Mouse (Mus musculus): ENCODE measurements around the gene Klhdc7a. TPM values are rescaled to one million over a fixed set of nuclear protein-coding genes. Genes with fewer than 3 reads are reported as not detected.

The Klhdc7a gene
- polyA plus RNA-seq (2016; fragmentation: Nextera tagmentation; extraction: Ambion mirVana), result 0.41 and 0.47 TPM in 2 replicates

DNA sequence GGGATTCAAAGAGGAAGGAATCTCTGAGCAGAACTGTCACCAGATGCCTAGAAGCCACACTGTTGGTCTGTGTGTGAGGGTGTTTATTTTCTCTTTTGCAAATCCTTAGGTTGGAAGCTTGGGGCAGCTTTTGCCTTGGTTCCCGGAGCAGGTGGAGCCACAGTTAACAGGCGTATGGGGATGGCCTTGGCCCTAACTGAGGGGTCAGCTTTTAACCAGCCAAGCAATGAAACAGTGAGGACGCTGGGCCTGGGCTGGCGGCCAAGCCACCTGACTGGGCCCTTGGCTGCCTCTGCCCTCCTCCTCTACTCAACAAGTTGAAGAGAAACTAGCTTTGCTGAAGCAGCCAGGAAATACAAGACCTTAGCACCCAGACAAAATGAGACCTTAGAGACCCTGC, at the start of gene Klhdc7a:
Klhdc7a (minus strand) TSS at position 105 of the 400 bp plus-strand sequence.
- H3K9me3 ChIP-seq, result no peaks in the 10 kb centered on the region
- H3K36me3 ChIP-seq, result no peaks in the 10 kb centered on the region
- WGBS, result 42% methylated on average over 4 of the region's 4 CpGs
- H3K27me3 ChIP-seq (ENCODE audit: insufficient read depth, poor library complexity, severe bottlenecking), result peaks cover 23% of the 10 kb centered on the region
- no peak for DNase-seq (ENCODE audit: low spot score)
- H3K4me3 ChIP-seq, result no peak within 1 kb of the TSS
- H3K4me1 ChIP-seq (replicated peaks), result peaks cover 44% of the 10 kb centered on the region
- peak within 1 kb of the TSS; percentile 71 for H3K27ac ChIP-seq

DNA sequence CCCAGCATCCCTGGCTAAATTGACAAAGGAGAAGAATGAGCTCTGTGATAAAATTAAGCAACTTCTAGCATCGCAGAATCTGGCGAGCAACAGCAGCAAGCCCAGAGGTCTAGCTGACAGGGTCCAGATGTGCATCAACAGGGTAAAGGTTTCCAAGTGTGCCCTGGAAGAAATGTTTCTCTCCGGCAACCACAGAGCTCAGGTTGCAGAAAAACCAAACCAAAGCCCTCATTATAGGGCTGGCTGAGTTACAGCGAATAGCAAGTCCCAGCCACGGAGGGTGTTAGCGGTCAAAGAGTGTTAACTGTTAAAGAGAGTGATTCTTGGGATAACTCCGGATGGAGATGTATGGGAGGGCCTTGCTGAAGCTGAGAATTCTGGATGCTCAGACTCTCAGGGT, 48.1 kb upstream of the Klhdc7a start:
- Histone ChIP-seq H3K4me1 (replicated peaks) (peaks cover 11% of the 10 kb centered on the region), H3K27ac (no peak overlapping the region), H3K9me3 (no peaks in the 10 kb centered on the region), H3K36me3 (no peaks in the 10 kb centered on the region), H3K4me3 (no peak overlapping the region), H3K27me3 (ENCODE audit: insufficient read depth, poor library complexity, severe bottlenecking) (peaks cover 11% of the 10 kb centered on the region)
- no peak for DNase-seq (ENCODE audit: low spot score)
- 65% methylated on average over 7 of the region's 7 CpGs for WGBS

DNA sequence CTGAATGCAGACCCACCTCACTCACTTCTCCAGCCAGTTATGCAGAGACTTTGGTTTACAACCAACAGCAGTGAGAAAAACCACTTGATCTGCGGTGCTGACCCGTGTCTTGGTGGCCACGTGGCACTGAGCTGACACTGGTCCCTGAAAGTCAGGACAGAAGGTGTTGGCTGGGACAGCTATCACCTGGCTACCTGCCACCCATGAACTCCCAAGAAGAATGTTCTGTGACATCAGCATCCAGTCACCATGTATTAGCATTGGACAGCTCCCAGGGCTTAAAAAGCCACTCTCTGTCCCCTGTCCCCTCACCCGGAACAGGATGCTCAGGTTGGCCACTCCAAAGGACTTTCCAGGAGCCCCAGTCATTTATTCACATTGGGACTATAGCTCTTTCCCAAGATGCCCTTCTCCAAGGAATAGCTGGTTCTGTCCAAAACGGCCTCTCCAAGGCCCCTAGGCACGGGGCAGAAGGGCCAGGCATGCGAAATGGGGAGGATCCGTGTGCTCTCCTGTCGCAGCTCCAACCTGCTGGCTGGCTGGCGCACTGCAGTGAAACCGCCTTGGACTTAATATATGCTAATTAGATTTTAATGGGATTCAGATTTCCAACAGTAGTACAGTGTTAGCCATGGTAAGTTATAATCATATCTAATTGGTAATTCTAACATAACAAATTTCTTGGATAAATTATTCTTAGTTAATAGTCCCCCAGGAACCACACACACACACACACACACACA, 43.1 kb upstream of the Klhdc7a start:
- 69% methylated on average over 11 of the region's 11 CpGs for WGBS
- H3K36me3 ChIP-seq, result no peaks in the 10 kb centered on the region
- H3K27ac ChIP-seq, result no peak overlapping the region
- H3K4me3 ChIP-seq, result no peak overlapping the region
- H3K4me1 ChIP-seq (replicated peaks), result peaks cover 24% of the 10 kb centered on the region
- DNase-seq (ENCODE audit: low spot score), result peak; percentile 23
- peaks cover 13% of the 10 kb centered on the region for H3K27me3 ChIP-seq (ENCODE audit: insufficient read depth, poor library complexity, severe bottlenecking)
- no peaks in the 10 kb centered on the region for H3K9me3 ChIP-seq

- no peaks in the 10 kb centered on the region for H3K9me3 ChIP-seq
- peaks cover 44% of the 10 kb centered on the region for H3K4me1 ChIP-seq (replicated peaks)
- H3K36me3 ChIP-seq, result no peaks in the 10 kb centered on the region
- H3K27me3 ChIP-seq (ENCODE audit: insufficient read depth, poor library complexity, severe bottlenecking), result peaks cover 61% of the 10 kb centered on the region
- 23% methylated on average over 5 of the region's 5 CpGs for WGBS
- peak overlapping the region; percentile 45 for H3K4me3 ChIP-seq
- peak overlapping the region; percentile 60 for H3K27ac ChIP-seq
- no peak for DNase-seq (ENCODE audit: low spot score)
These were observed 37.1 kb upstream of the Klhdc7a start for GRCm38 (mm10) chr4:140004932-140005331.

DNA sequence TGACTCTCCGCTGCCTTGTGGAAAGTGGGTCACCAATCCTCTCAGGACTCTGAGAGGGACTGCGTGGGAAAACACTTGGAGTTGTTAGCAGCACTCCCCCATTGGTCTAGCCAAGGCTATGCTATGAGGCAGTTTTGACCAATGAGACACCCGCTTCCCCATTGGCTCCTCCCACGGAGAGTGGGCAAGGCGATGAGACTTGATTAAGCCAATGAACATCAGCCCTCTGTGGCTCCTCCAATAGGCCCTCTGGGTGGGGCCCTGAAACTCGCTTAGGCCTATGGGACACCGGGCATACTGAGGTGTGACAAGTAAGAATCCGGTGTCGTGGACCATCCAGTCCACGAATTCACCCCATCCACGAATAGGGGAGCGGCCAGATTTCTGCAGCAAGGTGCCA, 36.3 kb upstream of the Klhdc7a start:
- peaks cover 50% of the 10 kb centered on the region for H3K4me1 ChIP-seq (replicated peaks)
- H3K27ac ChIP-seq, result peak overlapping the region; percentile 60
- no peaks in the 10 kb centered on the region for H3K36me3 ChIP-seq
- peak overlapping the region; percentile 45 for H3K4me3 ChIP-seq
- WGBS, result 14% methylated on average over 12 of the region's 12 CpGs
- no peaks in the 10 kb centered on the region for H3K9me3 ChIP-seq
- peaks cover 58% of the 10 kb centered on the region for H3K27me3 ChIP-seq (ENCODE audit: insufficient read depth, poor library complexity, severe bottlenecking)
- DNase-seq (ENCODE audit: low spot score), result peak; percentile 59

DNA sequence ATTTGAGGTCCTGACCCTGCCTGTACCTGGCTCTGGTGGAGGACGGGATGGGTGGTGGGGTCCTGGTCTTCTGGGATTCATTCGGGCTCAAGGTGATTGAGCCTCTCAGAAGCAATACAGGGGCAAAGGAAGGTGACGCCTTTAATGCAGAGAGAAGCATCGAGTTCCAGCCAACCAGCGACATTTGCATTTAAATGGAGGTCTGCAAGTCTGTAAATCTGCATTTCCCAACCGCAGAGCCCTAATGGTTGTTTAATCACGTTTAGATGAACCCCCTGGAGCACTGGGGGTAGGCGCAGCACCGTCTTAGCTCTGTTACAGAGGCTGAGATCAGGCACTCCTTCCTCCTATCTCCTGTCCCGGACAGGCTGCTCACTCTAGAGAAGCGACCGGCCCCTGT, 34.2 kb upstream of the Klhdc7a start:
- Histone ChIP-seq H3K4me1 (replicated peaks) (peaks cover 55% of the 10 kb centered on the region), H3K27me3 (ENCODE audit: insufficient read depth, poor library complexity, severe bottlenecking) (peaks cover 58% of the 10 kb centered on the region), H3K27ac (peak overlapping the region; percentile 29; the same call in 1 of the 2 replicates), H3K9me3 (peaks cover 6% of the 10 kb centered on the region; the same call in 1 of the 2 replicates), H3K4me3 (no peak overlapping the region), H3K36me3 (no peaks in the 10 kb centered on the region)
- 10% methylated on average over 12 of the region's 12 CpGs for WGBS
- no peak for DNase-seq (ENCODE audit: low spot score)

GRCm38 (mm10) chr4:140000911-140001310, 33.1 kb upstream of the Klhdc7a start:
- H3K4me3 ChIP-seq, result no peak overlapping the region
- no peaks in the 10 kb centered on the region for H3K36me3 ChIP-seq
- no peak for DNase-seq (ENCODE audit: low spot score)
- peaks cover 6% of the 10 kb centered on the region; the same call in 1 of the 2 replicates for H3K9me3 ChIP-seq
- 75% methylated on average over 5 of the region's 5 CpGs for WGBS
- peaks cover 45% of the 10 kb centered on the region for H3K4me1 ChIP-seq (replicated peaks)
- peaks cover 58% of the 10 kb centered on the region for H3K27me3 ChIP-seq (ENCODE audit: insufficient read depth, poor library complexity, severe bottlenecking)
- H3K27ac ChIP-seq, result no peak overlapping the region

DNA sequence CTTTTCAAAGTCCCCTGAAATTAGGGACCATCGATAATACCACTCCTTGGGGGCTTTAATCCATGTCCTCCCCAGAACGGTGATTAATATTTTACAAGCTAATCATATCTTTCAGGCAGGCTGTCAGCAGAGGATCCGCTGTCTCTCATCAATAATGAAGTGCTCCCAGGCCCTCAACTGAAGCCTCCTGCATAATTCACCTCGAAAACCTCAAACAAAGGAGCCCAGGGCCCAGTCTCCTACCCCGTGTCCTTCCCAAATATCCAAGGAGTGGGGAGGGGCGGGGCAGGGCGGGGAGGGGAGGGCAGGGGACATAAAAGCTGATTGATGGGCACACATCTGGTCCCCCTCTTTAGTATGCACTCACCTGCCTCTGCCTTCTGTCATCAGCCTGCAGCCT, 31.2 kb upstream of the Klhdc7a start:
- Histone ChIP-seq H3K27me3 (ENCODE audit: insufficient read depth, poor library complexity, severe bottlenecking) (peaks cover 45% of the 10 kb centered on the region), H3K27ac (peak overlapping the region; percentile 57; the same call in 1 of the 2 replicates), H3K4me1 (replicated peaks) (peaks cover 47% of the 10 kb centered on the region), H3K36me3 (no peaks in the 10 kb centered on the region), H3K9me3 (peaks cover 6% of the 10 kb centered on the region; the same call in 1 of the 2 replicates), H3K4me3 (no peak overlapping the region)
- DNase-seq (ENCODE audit: low spot score), result no peak
- WGBS, result 39% methylated on average over 7 of the region's 7 CpGs

DNA sequence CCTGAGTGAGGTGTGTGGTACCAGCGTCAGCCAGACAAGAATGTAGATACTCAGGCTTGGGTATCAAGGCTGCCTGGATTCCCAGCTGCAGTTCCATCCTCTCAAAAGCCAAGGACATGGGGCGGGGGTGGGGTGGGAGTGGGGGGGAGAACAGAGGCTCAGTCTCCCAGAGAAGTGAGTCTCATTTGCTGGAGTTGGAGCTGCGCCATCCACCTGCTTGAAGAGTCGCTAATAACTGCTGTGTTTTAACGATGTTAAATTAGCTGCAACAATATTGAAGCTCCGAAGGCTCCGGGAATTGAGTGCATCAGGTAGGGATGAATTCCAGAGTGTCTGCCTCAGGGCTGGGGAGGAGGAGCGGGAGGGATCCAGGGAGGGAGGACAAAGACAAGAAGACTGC, 27.8 kb upstream of the Klhdc7a start:
- no peak for DNase-seq (ENCODE audit: low spot score)
- Histone ChIP-seq H3K36me3 (no peaks in the 10 kb centered on the region), H3K4me1 (replicated peaks) (peaks cover 49% of the 10 kb centered on the region), H3K9me3 (peaks cover 6% of the 10 kb centered on the region; the same call in 1 of the 2 replicates), H3K27me3 (ENCODE audit: insufficient read depth, poor library complexity, severe bottlenecking) (0 out of 2 replicates have a peak, but pooled peaks cover 11% of the 10 kb centered on the region), H3K4me3 (no peak overlapping the region), H3K27ac (peak overlapping the region; percentile 45)
- 68% methylated on average over 8 of the region's 8 CpGs for WGBS

- peak; percentile 66 for DNase-seq (ENCODE audit: low spot score)
- H3K27me3 ChIP-seq (ENCODE audit: insufficient read depth, poor library complexity, severe bottlenecking), result peaks cover 5% of the 10 kb centered on the region
- 10% methylated on average over 13 of the region's 16 CpGs for WGBS
These were observed 25.4 kb upstream of the Klhdc7a start for GRCm38 (mm10) chr4:139993111-139993755.

DNA sequence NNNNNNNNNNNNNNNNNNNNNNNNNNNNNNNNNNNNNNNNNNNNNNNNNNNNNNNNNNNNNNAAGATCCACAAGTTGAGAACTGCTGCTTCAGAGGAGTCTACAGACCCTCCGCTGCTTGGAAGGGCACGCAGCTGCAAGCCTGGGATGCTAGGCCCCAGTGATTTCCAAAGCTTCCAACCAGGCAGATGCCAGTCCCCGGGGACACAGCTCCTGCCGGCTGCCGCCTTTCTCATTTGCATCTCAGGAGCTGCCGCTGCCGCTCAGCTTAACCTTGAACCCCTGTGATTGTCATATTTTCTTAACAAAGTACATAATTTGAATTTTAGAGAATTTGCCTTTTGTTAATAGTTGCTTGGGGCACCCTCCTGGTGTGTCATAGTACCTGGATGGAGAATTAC, 19.1 kb upstream of the Klhdc7a start:
- Histone ChIP-seq H3K27ac (peak overlapping the region; percentile 67; the same call in 1 of the 2 replicates), H3K4me3 (no peak overlapping the region), H3K4me1 (replicated peaks) (peaks cover 29% of the 10 kb centered on the region), H3K27me3 (ENCODE audit: insufficient read depth, poor library complexity, severe bottlenecking) (peaks cover 12% of the 10 kb centered on the region), H3K9me3 (no peaks in the 10 kb centered on the region), H3K36me3 (no peaks in the 10 kb centered on the region)
- WGBS, result 14% methylated on average over 7 of the region's 7 CpGs
- peak; percentile 35 for DNase-seq (ENCODE audit: low spot score)

More at GRCm38 (mm10) chr4:139993111-139993755, 25.4 kb upstream of the Klhdc7a start:
- Histone ChIP-seq H3K36me3 (no peaks in the 10 kb centered on the region), H3K9me3 (peaks cover 5% of the 10 kb centered on the region; the same call in 1 of the 2 replicates), H3K4me3 (peak overlapping the region; percentile 26; the same call in 1 of the 2 replicates), H3K4me1 (replicated peaks) (peaks cover 38% of the 10 kb centered on the region), H3K27ac (peak overlapping the region; percentile 90)

DNA sequence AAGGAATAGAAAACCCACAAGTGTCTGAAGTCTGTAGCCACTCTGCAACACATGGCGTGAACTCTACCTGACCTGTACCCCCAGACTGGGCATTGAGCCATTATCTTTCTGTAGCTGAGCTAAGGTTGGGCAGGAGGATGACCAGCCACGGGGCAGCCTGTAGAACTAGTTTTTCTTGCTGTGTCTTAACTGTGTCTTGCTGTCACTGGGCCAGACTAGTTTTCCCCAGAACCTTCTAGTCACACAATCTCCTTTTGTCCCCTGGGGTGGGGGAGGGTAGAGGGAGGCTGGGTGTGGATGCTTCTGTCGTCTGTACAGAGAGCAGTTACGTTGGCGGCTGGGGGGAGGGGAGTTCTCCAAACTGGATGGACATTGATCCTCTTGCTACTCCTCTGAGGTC, 10.9 kb upstream of the Klhdc7a start:
- 51% methylated on average over 5 of the region's 5 CpGs for WGBS
- Histone ChIP-seq H3K4me1 (replicated peaks) (peaks cover 75% of the 10 kb centered on the region), H3K4me3 (no peak overlapping the region), H3K36me3 (no peaks in the 10 kb centered on the region), H3K9me3 (no peaks in the 10 kb centered on the region), H3K27me3 (ENCODE audit: insufficient read depth, poor library complexity, severe bottlenecking) (peaks cover 3% of the 10 kb centered on the region; the same call in 1 of the 2 replicates), H3K27ac (peak overlapping the region; percentile 85)
- peak; percentile 35 for DNase-seq (ENCODE audit: low spot score)

GRCm38 (mm10) chr4:139977308-139977781, 9.5 kb upstream of the Klhdc7a start:
- peak; percentile 64 for DNase-seq (ENCODE audit: low spot score)
- peaks cover 70% of the 10 kb centered on the region for H3K4me1 ChIP-seq (replicated peaks)
- H3K36me3 ChIP-seq, result no peaks in the 10 kb centered on the region
- peaks cover 3% of the 10 kb centered on the region; the same call in 1 of the 2 replicates for H3K27me3 ChIP-seq (ENCODE audit: insufficient read depth, poor library complexity, severe bottlenecking)
- no peaks in the 10 kb centered on the region for H3K9me3 ChIP-seq
- 6% methylated on average over 5 of the region's 5 CpGs for WGBS
- H3K4me3 ChIP-seq, result no peak overlapping the region
- H3K27ac ChIP-seq, result peak overlapping the region; percentile 85

All from hindbrain, embryonic 10.5 days (tissue).